Mouse (Mus musculus) retina, postnatal 7 days (tissue): Measurements from ENCODE around the gene Osbpl8.
"Not testable (repeated sequence)": the region's sequence is repeated elsewhere in the genome, so short reads cannot be mapped to it uniquely, and the experiment has no call there.

ENCODE experiments used
- DNase-seq: peaks from one replicate; pipeline ENCODE4 v3.0.0-alpha.2; 2012; ENCODE audit warnings: low read depth, low spot score

Gene Osbpl8

DNA sequence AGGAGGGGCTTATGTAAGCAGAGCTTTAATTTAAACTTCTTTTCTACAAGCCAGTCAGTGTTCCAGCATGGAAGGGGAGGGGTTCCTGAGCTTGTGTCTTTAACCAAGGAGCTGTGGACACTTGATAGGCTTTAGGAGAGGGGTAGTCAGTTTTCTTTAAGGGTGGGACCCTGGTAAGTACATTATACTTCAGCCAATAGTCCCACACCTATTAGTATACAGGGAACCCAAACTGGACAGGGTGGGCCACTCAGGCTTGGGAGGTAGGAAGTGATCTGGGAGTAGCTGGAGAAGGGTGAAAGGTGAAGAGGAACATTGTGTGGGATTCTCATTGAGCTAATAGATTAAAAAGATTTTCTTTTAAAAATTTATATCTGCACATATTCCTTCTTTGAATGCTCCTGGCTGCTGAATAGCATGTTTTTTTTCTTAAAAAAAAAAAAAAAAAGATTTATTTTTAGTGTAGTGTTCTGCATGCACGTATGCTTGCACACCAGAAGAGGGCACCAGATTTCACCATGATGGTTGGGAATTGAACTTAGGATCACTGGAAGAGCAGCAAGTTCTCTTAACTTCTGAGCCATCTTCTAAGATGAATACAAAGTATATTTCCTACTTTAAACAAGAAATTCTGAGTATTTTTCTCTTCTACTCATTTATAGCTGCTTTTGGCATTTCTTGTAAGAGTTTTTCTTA, 21.2 kb downstream of the Osbpl8 start:
- no peak for DNase-seq

DNA sequence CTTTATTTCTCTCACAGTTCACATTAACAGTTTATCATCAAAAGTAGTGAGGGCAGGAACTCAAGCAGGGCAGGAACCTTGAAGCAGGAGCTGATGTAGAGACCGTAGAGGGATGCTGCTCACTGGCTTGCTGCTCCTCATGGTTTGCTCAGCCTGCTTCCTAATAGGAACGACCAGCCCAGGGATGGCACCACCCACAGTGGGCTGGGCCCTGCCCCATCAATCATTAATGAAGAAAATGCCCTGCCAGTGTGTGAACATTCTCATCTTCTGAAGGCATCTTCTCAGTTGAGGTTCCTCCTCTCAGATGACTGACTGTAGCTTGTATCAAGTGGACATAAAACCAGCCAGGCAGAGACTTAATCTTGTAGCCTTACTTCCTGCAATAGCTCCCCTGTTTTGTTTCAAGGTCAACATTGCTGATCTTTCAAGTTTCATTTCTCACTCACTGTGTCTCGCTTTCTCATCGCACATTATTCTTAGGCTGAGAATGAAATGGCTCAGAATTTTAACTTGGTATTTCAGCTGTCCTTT, 24.5 kb downstream of the Osbpl8 start:
- no peak for DNase-seq

DNA sequence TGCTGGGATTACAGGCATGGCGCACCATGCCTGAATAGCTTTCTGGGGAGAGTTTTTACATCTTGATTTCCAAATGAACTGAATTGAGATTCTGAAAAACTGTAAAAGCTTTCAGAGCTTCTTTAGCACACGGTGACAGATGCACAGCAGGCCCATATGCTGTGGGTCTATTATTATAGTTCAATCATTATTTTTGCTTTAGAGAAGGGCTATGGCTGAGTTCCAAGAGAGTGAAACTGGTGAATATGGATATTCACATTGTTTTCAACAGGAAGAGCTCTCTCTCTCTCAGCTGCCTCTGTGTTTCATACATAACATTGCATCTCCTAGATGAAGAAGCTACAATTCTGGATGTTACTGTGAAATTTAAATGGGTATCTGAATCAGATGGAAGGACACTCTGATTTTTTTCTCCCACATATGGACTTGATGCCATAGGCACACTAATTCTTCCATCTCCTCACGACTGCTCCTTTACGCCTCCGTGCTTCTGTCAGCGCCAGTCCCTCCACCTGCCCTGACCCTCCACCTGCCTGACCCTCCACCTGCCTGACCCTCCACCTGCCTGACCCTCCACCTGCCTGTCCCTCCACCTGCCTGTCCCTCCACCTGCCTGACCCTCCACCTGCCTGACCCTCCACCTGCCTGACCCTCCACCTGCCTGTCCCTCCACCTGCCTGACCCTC, 25.7 kb downstream of the Osbpl8 start:
- DNase-seq = no peak

GRCm38 (mm10) chr10:111193536-111193935, 29.0 kb downstream of the Osbpl8 start:
- DNase-seq = no peak

DNA sequence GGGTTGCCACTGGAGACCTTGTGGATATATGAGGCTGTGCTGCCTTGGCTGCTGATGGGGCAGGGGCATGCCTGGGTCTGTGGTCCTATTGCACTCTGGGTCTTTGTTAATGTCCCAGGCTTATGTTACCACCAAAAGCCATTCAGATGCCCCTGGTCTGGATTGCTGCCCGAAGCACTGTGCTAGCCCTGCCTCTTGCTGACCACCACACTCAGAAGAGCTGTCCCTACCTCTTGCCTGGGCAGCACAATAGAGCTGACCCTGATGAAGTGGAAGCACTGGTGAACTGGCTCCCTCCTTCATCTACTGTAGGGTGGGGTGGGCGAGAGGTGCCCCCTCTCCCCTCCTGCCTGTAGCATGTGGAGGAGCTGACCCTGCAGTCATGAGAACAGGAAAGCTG, 31.6 kb downstream of the Osbpl8 start:
- DNase-seq = no peak

- not testable (repeated sequence) for DNase-seq
Observed at GRCm38 (mm10) chr10:111198705-111199104, 34.2 kb downstream of the Osbpl8 start.

DNA sequence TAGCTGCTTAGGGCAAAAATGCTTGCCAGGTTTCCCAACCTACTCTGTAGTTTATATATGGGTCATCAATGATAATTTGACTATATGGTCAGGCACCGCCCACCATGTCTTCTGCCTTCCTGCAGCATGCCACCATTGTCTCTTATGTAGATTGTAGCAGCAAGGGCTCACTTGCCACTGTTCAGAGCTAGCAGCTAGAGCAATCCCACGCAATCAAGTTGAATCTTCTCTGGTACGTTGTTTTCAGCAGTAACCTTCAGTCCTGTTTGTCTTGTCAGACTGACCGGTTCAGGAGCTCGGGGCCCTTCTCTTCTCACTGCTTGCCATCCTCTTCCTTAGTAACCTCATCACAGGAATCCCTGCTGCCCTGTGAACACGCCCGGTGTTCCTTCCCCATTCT, 36.6 kb downstream of the Osbpl8 start:
- no peak for DNase-seq

- DNase-seq = no peak
Observed at GRCm38 (mm10) chr10:111201666-111202065, 37.1 kb downstream of the Osbpl8 start.

GRCm38 (mm10) chr10:111204089-111204488, 39.5 kb downstream of the Osbpl8 start:
- DNase-seq = no peak

DNA sequence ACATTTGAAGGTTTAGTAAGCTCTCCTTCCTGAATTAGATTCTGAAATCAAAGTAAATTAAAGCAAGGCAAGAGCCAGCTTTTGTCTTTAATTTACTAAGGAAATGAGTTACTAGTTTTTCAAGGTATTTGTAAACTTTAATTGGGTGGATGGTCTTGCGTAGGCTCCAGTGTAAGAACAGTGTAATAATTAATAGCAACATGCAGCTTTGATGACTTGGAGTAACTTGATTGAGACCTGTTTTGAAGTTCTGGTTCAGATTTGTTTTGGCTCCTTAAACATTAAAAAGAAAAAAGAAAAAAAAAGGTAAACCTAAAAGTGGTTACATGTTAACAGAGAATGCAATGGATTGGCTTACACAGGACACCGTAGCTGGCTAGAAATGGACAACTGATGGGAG, 40.9 kb downstream of the Osbpl8 start:
- DNase-seq = no peak

GRCm38 (mm10) chr10:111207386-111207785, 42.8 kb downstream of the Osbpl8 start:
- DNase-seq = no peak

- DNase-seq = no peak
Observed at GRCm38 (mm10) chr10:111214084-111214483, 49.5 kb downstream of the Osbpl8 start.

DNA sequence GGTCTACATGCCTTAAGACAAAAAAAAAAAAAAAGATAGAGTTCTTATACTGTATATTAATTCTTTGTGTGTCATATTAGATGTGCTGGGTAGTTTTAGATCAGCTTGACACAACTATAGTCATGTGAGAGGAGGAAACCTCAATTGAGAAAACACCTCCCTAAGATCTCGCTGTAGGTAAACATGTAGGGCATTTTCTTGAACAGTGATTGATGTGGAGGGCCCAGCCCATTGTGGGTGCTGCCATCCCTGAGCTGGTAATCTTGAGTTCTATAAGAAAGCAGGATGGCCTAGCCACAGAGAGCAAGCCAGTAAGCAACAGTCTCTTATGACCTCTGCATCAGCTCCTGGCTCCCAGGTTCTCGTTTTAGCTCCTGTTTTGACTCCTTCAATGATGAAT, 50.1 kb downstream of the Osbpl8 start:
- DNase-seq = no peak

GRCm38 (mm10) chr10:111215572-111215971, 51.0 kb downstream of the Osbpl8 start:
- no peak for DNase-seq

- DNase-seq = no peak
Observed at GRCm38 (mm10) chr10:111216111-111216510, 51.6 kb downstream of the Osbpl8 start.

GRCm38 (mm10) chr10:111222535-111222934, 58.0 kb downstream of the Osbpl8 start:
- no peak for DNase-seq

DNA sequence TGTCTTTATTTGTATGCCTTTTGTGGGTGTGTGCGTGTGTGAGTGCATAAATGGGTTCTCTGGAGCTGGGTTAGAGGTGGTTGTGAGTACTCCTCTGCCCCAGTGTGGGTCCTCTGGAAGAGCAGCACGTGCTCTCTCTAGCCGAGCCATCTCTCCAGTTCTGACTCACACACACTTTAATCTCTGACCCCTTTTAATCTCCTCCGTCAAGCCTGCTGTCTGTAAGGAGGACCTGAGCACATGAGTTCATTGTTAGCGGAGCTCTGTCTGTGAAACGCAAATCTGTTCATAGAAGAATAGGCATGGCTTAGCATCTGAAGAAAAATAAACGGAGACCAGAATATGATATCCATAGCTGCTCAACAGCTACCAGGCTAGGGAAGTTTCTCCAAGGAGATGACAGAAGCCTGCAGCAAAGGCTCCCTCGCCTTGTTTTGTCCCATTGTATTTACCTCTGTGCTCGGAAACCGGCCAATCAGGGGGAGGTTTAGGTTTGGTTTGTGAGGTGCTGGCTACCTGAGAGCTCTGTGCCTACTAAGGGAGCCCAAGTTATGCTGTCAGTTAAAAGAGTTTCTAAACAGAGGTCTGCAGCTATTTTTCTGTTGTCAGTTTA, 58.8 kb downstream of the Osbpl8 start:
- peak; percentile 11 for DNase-seq

- no peak for DNase-seq
Observed at GRCm38 (mm10) chr10:111224696-111225095, 60.1 kb downstream of the Osbpl8 start.

DNA sequence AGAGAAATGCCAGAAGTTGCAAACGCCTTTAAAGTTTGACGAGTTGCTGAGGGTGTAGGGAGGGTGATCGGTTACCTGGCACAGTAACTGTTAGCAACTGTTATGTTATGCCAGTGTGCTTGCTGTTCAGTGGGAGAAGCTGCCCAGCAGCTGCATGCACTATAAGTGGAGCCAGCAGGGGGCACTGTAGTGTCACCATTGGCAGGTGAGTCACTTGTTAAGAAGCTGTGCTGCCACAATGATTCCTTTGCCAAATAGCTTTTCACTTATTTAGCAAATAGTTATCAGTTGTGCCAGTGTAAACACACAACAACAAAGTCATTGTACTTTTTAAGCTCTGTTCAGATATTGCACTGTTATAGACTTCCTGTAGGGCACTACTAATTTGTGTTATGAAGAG, 62.0 kb downstream of the Osbpl8 start:
- DNase-seq = peak; percentile 74

DNA sequence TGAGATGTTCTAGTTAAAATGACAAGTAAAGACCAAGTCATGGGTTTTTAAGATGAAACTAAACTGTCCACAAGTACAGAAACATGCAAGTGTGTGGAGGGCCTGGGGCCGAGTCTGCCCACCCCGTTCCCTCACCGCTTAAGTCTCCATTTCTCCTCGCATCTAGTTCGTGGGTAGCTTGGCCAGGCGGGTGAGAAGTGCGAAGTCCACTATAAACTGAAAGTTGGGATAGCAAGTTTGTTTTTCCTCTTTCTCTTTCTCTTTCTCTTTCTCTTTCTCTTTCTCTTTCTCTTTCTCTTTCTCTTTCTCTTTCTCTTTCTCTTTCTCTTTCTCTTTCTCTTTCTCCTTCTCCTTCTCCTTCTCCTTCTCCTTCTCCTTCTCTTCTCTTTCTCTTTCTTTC, 67.7 kb downstream of the Osbpl8 start:
- DNase-seq = not testable (repeated sequence)

- DNase-seq = no peak
Observed at GRCm38 (mm10) chr10:111233476-111234130, 69.1 kb downstream of the Osbpl8 start.
